Mouse (Mus musculus) limb, embryonic 10.5 days (tissue): ENCODE measurements at regions not wholly inside any gene's neighbourhood (a gene's known extent, or its start where the extent isn't known, plus 50 kb on each side); places are given as distances from the start of the nearest gene placed in this dataset.

ENCODE experiments used
- DNase-seq: peaks from one replicate; pipeline ENCODE4 v3.0.0-alpha.2; 2017; ENCODE audit warnings: low spot score
- H3K27ac ChIP-seq: fragments of 300-500 bp; sonication (generic); 2 replicates; pipeline ENCODE4 v1.5.1; 2016; ENCODE audit warnings: mild to moderate bottlenecking
- H3K27me3 ChIP-seq: fragments of 300-500 bp; sonication (generic); 2 replicates; pipeline ENCODE4 v1.6.1; 2016; ENCODE audit warnings: low read depth, mild to moderate bottlenecking; ENCODE audit not compliant: poor library complexity, severe bottlenecking
- H3K36me3 ChIP-seq: fragments of 300-500 bp; sonication (generic); 2 replicates; pipeline ENCODE4 v1.6.1; 2016; ENCODE audit warnings: mild to moderate bottlenecking, moderate library complexity
- H3K4me1 ChIP-seq: fragments of 300-500 bp; sonication (generic); 2 replicates; pipeline ENCODE4 v1.6.1; 2016
- H3K4me3 ChIP-seq: fragments of 300-500 bp; sonication (generic); 2 replicates; pipeline ENCODE4 v1.5.1; 2016; ENCODE audit warnings: mild to moderate bottlenecking, moderate library complexity
- H3K9me3 ChIP-seq: fragments of 300-500 bp; sonication (generic); replicated peaks from 2 replicates; pipeline ENCODE4 v1.6.1; 2016; ENCODE audit warnings: mild to moderate bottlenecking
- WGBS: fragments of 180-500 bp; shearing (Covaris S2); methylation state at CpG from one replicate; pipeline ENCODE4 v1.1.7; 2016; 5-methylcytosine and 5-hydroxymethylcytosine counted together

GRCm38 (mm10) chr11:31282136-31282535 lies 87.7 kb downstream of the Stc2 start:
- WGBS: 83% methylated on average over 2 of the region's 2 CpGs
- Histone ChIP-seq H3K27me3 (no peaks in the 10 kb centered on the region), H3K4me3 (no peak overlapping the region), H3K36me3 (no peaks in the 10 kb centered on the region), H3K27ac (no peak overlapping the region), H3K4me1 (no peaks in the 10 kb centered on the region), H3K9me3 (no peaks in the 10 kb centered on the region)
- DNase-seq: no peak

GRCm38 (mm10) chr11:31248467-31248866 lies 66.2 kb upstream of the Gm17332 start:
- H3K9me3 ChIP-seq: no peaks in the 10 kb centered on the region
- no peaks in the 10 kb centered on the region for H3K4me1 ChIP-seq
- H3K36me3 ChIP-seq: no peaks in the 10 kb centered on the region
- DNase-seq: peak; percentile 43
- H3K27me3 ChIP-seq: no peaks in the 10 kb centered on the region
- H3K27ac ChIP-seq: no peak overlapping the region
- no peak overlapping the region for H3K4me3 ChIP-seq
- WGBS: 35% methylated on average over 2 of the region's 2 CpGs
